Mouse (Mus musculus): ENCODE data around the gene Stk16. TPM values are rescaled to one million over a fixed set of nuclear protein-coding genes. Genes with fewer than 3 reads are reported as not detected.
A peak's percentile ranks its signal among the peaks of the same experiment; 100 is the strongest.

Stk16 gene
- polyA plus RNA-seq (2012) = 13.2 and 18.8 TPM in 2 replicates

DNA sequence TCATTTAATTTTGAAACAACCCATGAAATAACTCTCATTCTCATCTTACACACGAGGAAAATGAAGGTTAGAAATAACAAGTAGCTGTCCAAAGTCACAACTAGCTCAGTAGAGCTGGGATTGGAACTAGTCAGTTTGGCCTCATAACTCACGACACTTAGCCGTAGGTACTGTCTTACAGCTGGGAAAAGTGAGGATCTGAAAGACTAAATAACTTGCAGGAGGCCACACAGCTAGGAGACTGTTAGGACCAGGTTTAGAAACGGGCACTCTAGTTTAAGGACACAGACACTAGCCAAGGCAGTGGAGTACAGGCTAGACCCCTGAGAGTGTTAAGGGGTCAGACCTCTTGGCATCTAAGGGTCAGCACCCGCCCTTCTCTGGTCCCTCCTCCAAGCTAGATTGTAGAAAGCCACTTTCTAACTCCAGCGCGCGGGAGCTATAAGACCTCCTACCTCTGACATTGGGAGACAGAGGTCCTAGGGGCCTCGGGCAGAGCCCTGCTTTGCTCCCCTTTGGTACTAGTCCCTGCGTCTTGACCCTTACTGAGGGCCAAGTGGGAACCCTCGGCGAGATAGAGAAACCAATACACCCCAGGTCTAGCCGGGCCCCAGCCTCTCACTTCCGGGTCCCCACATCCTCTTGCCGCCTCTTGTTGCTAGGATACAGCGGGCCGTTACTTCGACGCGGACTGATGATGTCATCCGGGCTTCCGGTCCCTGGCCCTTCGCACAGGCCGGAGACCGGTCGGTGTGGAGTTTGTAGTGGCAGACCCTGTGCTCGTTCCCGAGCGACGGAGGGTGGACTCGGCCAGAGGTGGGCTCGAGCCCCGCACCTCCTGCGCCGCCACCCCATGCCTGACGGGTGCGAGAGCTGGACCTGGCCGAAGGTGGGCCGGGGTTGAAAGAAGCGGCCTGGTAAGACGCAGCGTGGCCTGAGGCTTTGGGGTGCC, at the start of gene Stk16, which contains the start of gene Glb1l:
Stk16 (plus strand) TSS at position 703 of the 952 bp plus-strand sequence.
Glb1l (minus strand) TSS at position 678 of the 952 bp plus-strand sequence.
- no peaks in the 10 kb centered on the region; the same call in 1 of the 2 replicates for H3K27me3 ChIP-seq (ENCODE audit: control insufficient read depth)
- TF ChIP-seq TAL1 (IDR thresholded peaks at IDR 0.05; ENCODE audit: low read length) = no peak
- no peak for TF ChIP-seq GATA1 (IDR thresholded peaks at IDR 0.05; ENCODE audit: low read length)
- no peaks in the 10 kb centered on the region for H3K9me3 ChIP-seq (ENCODE audit: control insufficient read depth, low read length)
- peak within 1 kb of the TSS; percentile 81 for H3K4me3 ChIP-seq (replicated peaks)
- peaks cover 76% of the 10 kb centered on the region for H3K4me1 ChIP-seq (ENCODE audit: control insufficient read depth)
- H3K36me3 ChIP-seq (ENCODE audit: control insufficient read depth) = peaks cover 44% of the 10 kb centered on the region

DNA sequence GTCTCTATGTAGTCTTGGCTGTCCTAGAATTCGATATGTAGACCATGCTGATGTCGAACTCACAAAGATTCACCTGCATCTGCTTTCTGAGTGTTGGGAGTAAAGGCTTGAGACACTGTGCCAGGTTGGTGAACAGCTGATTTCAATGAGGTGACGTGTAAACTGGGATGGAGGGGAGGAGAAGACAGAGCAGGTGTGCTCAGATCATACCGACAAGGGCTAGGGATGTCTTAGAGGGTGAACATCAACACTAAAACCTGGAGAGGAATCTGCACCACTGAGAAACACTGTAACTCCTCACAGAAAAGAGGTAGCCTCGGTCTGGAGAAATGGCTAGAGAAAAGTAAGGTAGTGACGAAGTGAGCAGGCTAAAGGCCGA, 42.6 kb upstream of the Stk16 start:
- peaks cover 63% of the 10 kb centered on the region for H3K4me1 ChIP-seq (ENCODE audit: control insufficient read depth)
- H3K27me3 ChIP-seq (ENCODE audit: control insufficient read depth) = no peaks in the 10 kb centered on the region
- H3K9me3 ChIP-seq (ENCODE audit: control insufficient read depth, low read length) = peaks cover 5% of the 10 kb centered on the region; the same call in 1 of the 2 replicates
- H3K36me3 ChIP-seq (ENCODE audit: control insufficient read depth) = peaks cover 42% of the 10 kb centered on the region
- peak overlapping the region; percentile 86 for H3K4me3 ChIP-seq (replicated peaks)
- TF ChIP-seq TAL1 (IDR thresholded peaks at IDR 0.05; ENCODE audit: low read length) (no peak), GATA1 (IDR thresholded peaks at IDR 0.05; ENCODE audit: low read length) (no peak)

DNA sequence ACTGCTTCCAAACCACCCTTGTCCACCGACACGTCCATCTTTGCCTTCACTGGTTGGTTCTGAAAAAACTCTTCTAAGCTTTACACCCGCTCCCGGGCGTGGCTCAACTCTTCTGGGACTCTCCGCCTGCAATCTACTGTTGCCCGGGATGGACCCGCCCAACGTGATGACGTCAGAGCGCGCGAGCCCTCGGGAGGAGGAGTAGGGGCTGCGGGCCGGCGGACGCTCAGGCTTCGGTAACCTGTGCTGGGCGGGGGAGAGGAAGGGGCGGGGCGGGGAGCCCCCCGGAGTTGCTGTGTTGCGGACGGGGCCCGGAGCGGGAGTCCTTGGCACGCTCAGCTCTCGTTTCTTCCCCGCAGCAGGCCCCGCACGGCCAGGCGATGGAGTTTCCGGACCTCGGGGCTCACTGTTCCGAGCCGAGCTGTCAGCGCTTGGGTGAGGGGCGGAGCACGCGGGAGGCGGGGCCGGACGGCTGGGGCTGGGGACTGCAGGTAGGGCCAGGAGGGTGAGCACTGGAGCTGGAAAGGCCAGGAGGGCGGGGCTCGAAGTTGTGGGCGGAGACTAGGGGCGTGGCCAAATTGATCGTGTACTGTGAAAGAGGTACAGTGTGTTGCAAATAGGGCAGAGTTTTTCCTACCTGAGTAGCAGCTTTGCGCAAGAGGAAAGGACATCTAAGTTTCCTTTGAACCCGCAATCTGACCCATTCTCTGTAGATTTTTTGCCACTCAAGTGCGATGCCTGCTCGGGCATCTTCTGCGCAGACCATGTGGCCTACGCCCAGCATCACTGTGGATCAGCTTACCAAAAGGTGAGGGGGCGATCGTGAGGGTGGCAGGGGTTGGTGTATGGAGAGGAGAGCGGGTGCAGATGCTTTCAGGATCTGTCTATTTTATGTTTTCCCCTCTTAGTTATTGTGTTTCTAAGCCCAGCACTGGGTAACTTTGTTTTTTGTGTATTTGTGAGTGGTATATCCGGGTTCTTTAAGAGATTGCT, 41.9 kb upstream of the Stk16 start, which contains the start of gene Zfand2b:
Zfand2b (plus strand) TSS at position 175 of the 993 bp plus-strand sequence.
- no peaks in the 10 kb centered on the region for H3K9me3 ChIP-seq (ENCODE audit: control insufficient read depth, low read length)
- peaks cover 69% of the 10 kb centered on the region for H3K4me1 ChIP-seq (ENCODE audit: control insufficient read depth)
- H3K36me3 ChIP-seq (ENCODE audit: control insufficient read depth) = peaks cover 49% of the 10 kb centered on the region
- no peaks in the 10 kb centered on the region for H3K27me3 ChIP-seq (ENCODE audit: control insufficient read depth)
- TF ChIP-seq GATA1 (IDR thresholded peaks at IDR 0.05; ENCODE audit: low read length) = no peak
- TF ChIP-seq TAL1 (IDR thresholded peaks at IDR 0.05; ENCODE audit: low read length) = no peak
- peak within 1 kb of the TSS; percentile 86 for H3K4me3 ChIP-seq (replicated peaks)

DNA sequence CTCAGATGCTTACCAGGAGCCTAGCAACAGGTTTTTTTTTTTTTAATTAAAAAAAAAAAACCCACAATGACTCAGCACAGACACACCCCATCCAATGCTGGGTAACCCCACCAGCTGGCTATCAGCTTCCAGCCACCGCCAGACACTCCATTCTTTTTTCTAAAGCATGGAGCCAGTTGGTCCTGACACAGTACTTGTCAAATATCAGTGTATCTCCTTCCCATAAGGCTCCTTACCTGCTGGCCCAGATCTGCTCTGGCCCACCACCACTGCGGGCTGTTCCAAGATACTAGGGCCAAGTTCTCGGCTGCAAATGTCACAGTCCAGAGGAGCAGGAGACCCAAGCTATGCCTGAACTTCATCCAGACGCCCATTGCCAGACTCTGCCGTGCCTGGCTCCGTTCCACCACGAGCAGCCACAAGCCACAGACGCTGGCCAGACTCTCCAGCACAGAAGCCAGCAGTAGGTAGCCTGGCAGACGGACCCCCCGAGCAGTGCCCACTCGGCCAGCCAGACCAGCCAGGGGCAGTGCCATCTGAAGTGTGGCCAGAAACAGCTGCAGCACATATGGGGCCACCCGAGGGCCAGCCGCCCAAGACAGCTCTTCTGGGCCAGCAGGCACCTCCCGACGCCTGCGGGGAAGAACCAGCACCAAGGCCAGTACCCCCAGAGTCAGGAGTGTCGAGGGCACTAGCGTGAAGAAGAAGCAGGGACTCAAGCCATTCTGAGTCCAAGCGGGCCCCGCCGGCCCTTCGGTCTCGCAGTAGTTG, 31.1 kb upstream of the Stk16 start:
- no peaks in the 10 kb centered on the region; the same call in 1 of the 2 replicates for H3K27me3 ChIP-seq (ENCODE audit: control insufficient read depth)
- H3K4me1 ChIP-seq (ENCODE audit: control insufficient read depth) = peaks cover 68% of the 10 kb centered on the region
- peaks cover 7% of the 10 kb centered on the region for H3K9me3 ChIP-seq (ENCODE audit: control insufficient read depth, low read length)
- peaks cover 89% of the 10 kb centered on the region for H3K36me3 ChIP-seq (ENCODE audit: control insufficient read depth)
- TF ChIP-seq GATA1 (IDR thresholded peaks at IDR 0.05; ENCODE audit: low read length) (peak; percentile 30; the same call in 1 of the 2 replicates), TAL1 (IDR thresholded peaks at IDR 0.05; ENCODE audit: low read length) (peak; percentile 50; the same call in 2 of the 3 replicates)
- H3K4me3 ChIP-seq (replicated peaks) = peak overlapping the region; percentile 87

DNA sequence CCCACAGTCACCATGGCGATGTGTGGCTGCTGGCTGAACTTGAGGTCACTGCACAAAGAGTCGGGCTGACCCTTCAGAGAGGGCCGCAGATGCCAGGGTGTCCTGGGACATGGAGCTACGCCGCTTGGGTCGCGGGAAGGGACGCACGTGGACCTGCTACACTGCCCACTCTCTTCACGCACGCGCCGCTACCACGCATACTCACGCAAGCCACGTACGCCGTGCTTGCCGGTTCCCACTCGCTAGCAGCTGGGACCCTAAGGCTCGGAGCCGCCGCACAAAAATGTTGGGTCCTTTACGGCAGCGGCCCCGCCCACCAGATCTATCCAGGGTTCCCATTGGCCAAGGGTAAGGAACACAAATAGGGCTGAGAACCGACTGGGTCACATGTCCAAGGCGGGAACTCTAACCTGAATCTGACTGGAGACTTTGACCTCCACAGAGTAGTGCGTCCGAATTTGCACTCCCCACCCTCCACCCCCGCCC, 30.5 kb upstream of the Stk16 start, which contains the start of gene Abcb6:
Abcb6 (minus strand) TSS at position 288 of the 486 bp plus-strand sequence.
- peaks cover 89% of the 10 kb centered on the region for H3K36me3 ChIP-seq (ENCODE audit: control insufficient read depth)
- H3K9me3 ChIP-seq (ENCODE audit: control insufficient read depth, low read length) = peaks cover 7% of the 10 kb centered on the region
- no peaks in the 10 kb centered on the region; the same call in 1 of the 2 replicates for H3K27me3 ChIP-seq (ENCODE audit: control insufficient read depth)
- peak within 1 kb of the TSS; percentile 87 for H3K4me3 ChIP-seq (replicated peaks)
- H3K4me1 ChIP-seq (ENCODE audit: control insufficient read depth) = peaks cover 70% of the 10 kb centered on the region
- TF ChIP-seq TAL1 (IDR thresholded peaks at IDR 0.05; ENCODE audit: low read length) (no peak), GATA1 (IDR thresholded peaks at IDR 0.05; ENCODE audit: low read length) (no peak)

DNA sequence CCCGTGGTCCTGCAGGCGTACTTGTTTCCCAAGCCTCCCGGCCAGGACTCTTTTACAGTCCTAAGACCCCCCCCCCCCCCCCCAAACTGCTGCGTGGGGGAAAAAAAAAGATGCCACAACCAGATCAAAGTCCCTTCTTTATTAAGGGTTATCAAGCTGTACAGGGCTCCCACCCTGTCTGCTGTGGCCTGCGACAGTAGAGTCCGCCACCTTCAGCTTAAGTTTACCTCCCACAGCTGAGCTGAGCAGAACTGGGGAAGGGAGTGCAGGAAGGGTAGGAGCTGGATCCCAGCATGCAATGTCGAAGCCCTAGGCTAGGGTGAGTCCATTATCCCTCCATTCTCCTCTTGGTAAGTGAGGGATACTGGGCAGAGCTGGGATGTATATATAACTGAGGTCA, 29.9 kb upstream of the Stk16 start:
- H3K4me1 ChIP-seq (ENCODE audit: control insufficient read depth) = peaks cover 65% of the 10 kb centered on the region
- H3K4me3 ChIP-seq (replicated peaks) = peak overlapping the region; percentile 87
- H3K9me3 ChIP-seq (ENCODE audit: control insufficient read depth, low read length) = peaks cover 7% of the 10 kb centered on the region
- no peaks in the 10 kb centered on the region; the same call in 1 of the 2 replicates for H3K27me3 ChIP-seq (ENCODE audit: control insufficient read depth)
- TF ChIP-seq TAL1 (IDR thresholded peaks at IDR 0.05; ENCODE audit: low read length) (no peak), GATA1 (IDR thresholded peaks at IDR 0.05; ENCODE audit: low read length) (no peak)
- peaks cover 89% of the 10 kb centered on the region for H3K36me3 ChIP-seq (ENCODE audit: control insufficient read depth)

DNA sequence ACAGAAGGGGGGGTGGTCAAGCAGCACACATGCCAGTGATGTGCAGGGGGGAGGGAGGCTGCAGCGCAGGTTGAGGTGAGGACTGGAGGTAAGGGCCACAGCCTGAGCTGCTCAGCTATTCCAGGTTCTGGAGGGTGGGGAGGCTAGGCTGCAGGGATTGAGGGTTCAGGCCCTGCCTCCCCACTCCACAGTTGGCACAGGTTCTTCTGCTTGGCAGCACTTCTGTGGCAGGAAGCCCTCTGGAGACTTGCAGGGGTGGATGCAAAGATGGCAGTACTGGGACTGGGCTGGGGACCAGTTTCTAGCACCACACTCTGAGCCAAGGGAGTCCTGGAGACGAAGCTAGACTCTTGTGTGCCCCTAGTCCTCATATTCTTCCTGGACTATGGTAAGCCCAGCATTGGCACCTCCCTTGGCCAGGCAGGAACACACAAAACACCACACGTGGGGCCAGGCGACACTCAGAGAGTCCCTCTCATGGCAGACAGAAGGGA, 29.2 kb upstream of the Stk16 start:
- Histone ChIP-seq H3K9me3 (ENCODE audit: control insufficient read depth, low read length) (peaks cover 7% of the 10 kb centered on the region), H3K27me3 (ENCODE audit: control insufficient read depth) (no peaks in the 10 kb centered on the region; the same call in 1 of the 2 replicates), H3K4me1 (ENCODE audit: control insufficient read depth) (peaks cover 60% of the 10 kb centered on the region), H3K4me3 (replicated peaks) (peak overlapping the region; percentile 87), H3K36me3 (ENCODE audit: control insufficient read depth) (peaks cover 89% of the 10 kb centered on the region)
- TF ChIP-seq TAL1 (IDR thresholded peaks at IDR 0.05; ENCODE audit: low read length) = no peak
- no peak for TF ChIP-seq GATA1 (IDR thresholded peaks at IDR 0.05; ENCODE audit: low read length)
